Comparison of ENCODE assay signal across 9 mouse cellular contexts in the genomic region with DNA sequence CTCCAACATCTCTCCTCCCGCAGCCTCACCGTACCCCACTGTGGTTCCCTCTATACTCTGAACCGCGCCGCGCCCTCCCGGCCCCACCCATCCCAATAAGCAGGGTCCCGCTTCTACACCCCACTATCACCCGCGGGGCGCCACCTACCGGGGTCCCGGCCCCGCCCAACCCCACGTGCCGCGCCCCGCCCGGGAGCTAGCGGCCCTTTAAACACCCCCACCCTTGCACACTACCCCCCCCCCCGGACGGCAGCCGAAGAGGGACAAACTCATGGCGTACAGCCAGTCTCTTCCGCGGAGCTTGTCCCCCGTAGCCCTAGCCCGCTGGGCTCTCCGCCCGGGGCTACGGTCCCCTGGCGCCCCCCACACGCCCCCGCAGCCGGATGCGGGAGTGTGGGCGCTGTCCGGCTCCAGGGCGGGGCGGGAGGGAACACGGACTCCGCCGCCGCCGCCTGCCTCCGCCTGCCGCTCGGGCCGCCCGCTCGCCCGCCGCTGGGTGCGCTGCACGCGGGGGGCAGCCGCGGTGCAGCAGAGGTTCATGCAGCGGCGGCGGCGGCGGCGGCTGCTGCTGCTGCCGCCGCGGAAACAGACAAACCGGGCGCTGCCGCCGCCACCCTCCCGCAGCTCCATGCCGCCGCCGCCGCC. TPM values are rescaled to one million over a fixed set of nuclear protein-coding genes. Genes with fewer than 3 reads are reported as not detected.
A peak's percentile ranks its signal among the peaks of the same experiment; 100 is the strongest.
DNase-seq lines count a peak whose midpoint lies in the region; ATAC-seq and TF ChIP-seq lines count a peak whose summit lies in the region.
"Had no signal": no experiment of that assay in that cellular context is flagged by ENCODE, and none has a peak within 500 bp of the region (broad histone marks: within the 10 kb centered on the region; RNA-seq: fewer than 3 reads in every experiment).

No protein-coding gene starts in this region.

- under 1% methylated on average over 56 of the region's 76 CpGs for WGBS in forebrain, embryonic 12.5 days
- under 1% methylated on average over 33 of the region's 76 CpGs for WGBS in heart, embryonic 16.5 days
- under 1% methylated on average over 24 of the region's 76 CpGs for WGBS in liver, postnatal 0 days (ENCODE audit: insufficient replicate concordance)
- under 1% methylated on average over 32 of the region's 76 CpGs for WGBS in neural tube, embryonic 14.5 days

- no peaks in the 10 kb centered on the region for H3K9me3 ChIP-seq in forebrain, embryonic 12.5 days
- H3K9me3 ChIP-seq in heart, embryonic 16.5 days (replicated peaks; ENCODE audit: control insufficient read depth, low read length): no peaks in the 10 kb centered on the region
- H3K9me3 ChIP-seq in liver, postnatal 0 days (ENCODE audit: low read length): no peaks in the 10 kb centered on the region
- no peaks in the 10 kb centered on the region for H3K9me3 ChIP-seq in neural tube, embryonic 14.5 days (ENCODE audit: control insufficient read depth, low read length)

- H3K79me2 ChIP-seq in C2C12 (ENCODE audit: control insufficient read depth, insufficient read depth): peaks cover 23% of the 10 kb centered on the region

- DNase-seq in brain, embryonic 18.5 days (ENCODE audit: low read depth, low spot score): peak; percentile 34
- peak; percentile 68 to 87 for DNase-seq in kidney, postnatal 36 days
- peak; percentile 79 for DNase-seq in liver, postnatal 0 days
- DNase-seq in testis, postnatal 14 days (ENCODE audit: low spot score): peak; percentile 75

- peak overlapping the region; percentile 52 for H3K4me3 ChIP-seq in C2C12 (ENCODE audit: insufficient read depth, poor library complexity, severe bottlenecking)
- peak overlapping the region; percentile 91 for H3K4me3 ChIP-seq in forebrain, embryonic 12.5 days (replicated peaks)
- H3K4me3 ChIP-seq in heart, embryonic 16.5 days (ENCODE audit: low read length): peak overlapping the region; percentile 81
- H3K4me3 ChIP-seq in liver, postnatal 0 days (ENCODE audit: low read depth, low read length): peak overlapping the region; percentile 66
- H3K4me3 ChIP-seq in neural tube, embryonic 14.5 days (ENCODE audit: low read depth, low read length): peak overlapping the region; percentile 77

- peaks cover 7% of the 10 kb centered on the region for H3K79me3 ChIP-seq in C2C12 (ENCODE audit: low read depth)

- TF ChIP-seq EP300 in liver, postnatal 0 days (IDR thresholded peaks at IDR 0.05; ENCODE audit: low read depth): no peak

- peaks cover 22% of the 10 kb centered on the region for H3K4me1 ChIP-seq in forebrain, embryonic 12.5 days
- H3K4me1 ChIP-seq in heart, embryonic 16.5 days (ENCODE audit: control insufficient read depth, insufficient read depth, low read length): peaks cover 5% of the 10 kb centered on the region; the same call in 1 of the 2 replicates
- H3K4me1 ChIP-seq in liver, postnatal 0 days (ENCODE audit: insufficient read depth): peaks cover 3% of the 10 kb centered on the region
- peaks cover 12% of the 10 kb centered on the region for H3K4me1 ChIP-seq in neural tube, embryonic 14.5 days (ENCODE audit: control insufficient read depth, insufficient read depth, low read length)

- peak overlapping the region; percentile 94 for H3K27ac ChIP-seq in forebrain, embryonic 12.5 days
- H3K27ac ChIP-seq in heart, embryonic 16.5 days (ENCODE audit: low read length): peak overlapping the region; percentile 63
- H3K27ac ChIP-seq in liver, postnatal 0 days (ENCODE audit: low read depth): no peak overlapping the region
- peak overlapping the region; percentile 96 for H3K27ac ChIP-seq in neural tube, embryonic 14.5 days (ENCODE audit: low read depth, low read length)

- peak; percentile 79 for ATAC-seq in forebrain, embryonic 12.5 days (ENCODE audit: low FRiP score)
- peak; percentile 72 for ATAC-seq in heart, embryonic 16.5 days (replicated peaks; ENCODE audit: extremely low read depth, insufficient read depth, low FRiP score)
- ATAC-seq in liver, postnatal 0 days: peak; percentile 79
- peak; percentile 83 for ATAC-seq in neural tube, embryonic 14.5 days (ENCODE audit: low read depth)
- ATAC-seq: Patski had no signal

- H3K36me3 ChIP-seq in C2C12 (ENCODE audit: control insufficient read depth, insufficient read depth): no peaks in the 10 kb centered on the region
- no peaks in the 10 kb centered on the region for H3K36me3 ChIP-seq in forebrain, embryonic 12.5 days (replicated peaks)
- H3K36me3 ChIP-seq in heart, embryonic 16.5 days (ENCODE audit: control insufficient read depth, insufficient read depth): no peaks in the 10 kb centered on the region
- no peaks in the 10 kb centered on the region for H3K36me3 ChIP-seq in liver, postnatal 0 days (replicated peaks; ENCODE audit: insufficient read depth, low read length)
- H3K36me3 ChIP-seq in neural tube, embryonic 14.5 days (ENCODE audit: control insufficient read depth, insufficient read depth, low read length): no peaks in the 10 kb centered on the region

- TF ChIP-seq CTCF in C2C12 (IDR thresholded peaks at IDR 0.05; ENCODE audit: control insufficient read depth, insufficient read depth, insufficient read length): no peak
- TF ChIP-seq CTCF in liver, postnatal 0 days (IDR thresholded peaks at IDR 0.05; ENCODE audit: low read depth): 0 out of 2 replicates have a peak, but pooled peaks have one; percentile 3

- peak overlapping the region; percentile 88 for H3K9ac ChIP-seq in forebrain, embryonic 12.5 days
- peak overlapping the region; percentile 84 for H3K9ac ChIP-seq in heart, embryonic 16.5 days (ENCODE audit: low read length)
- peak overlapping the region; percentile 63 for H3K9ac ChIP-seq in liver, postnatal 0 days (replicated peaks)
- H3K9ac ChIP-seq in neural tube, embryonic 14.5 days (replicated peaks; ENCODE audit: low read depth, low read length): peak overlapping the region; percentile 96

- peak overlapping the region; percentile 89 for H3ac ChIP-seq in C2C12 (ENCODE audit: control insufficient read depth, insufficient read length, low read depth)

- H3K27me3 ChIP-seq in C2C12 (ENCODE audit: control insufficient read depth, insufficient read depth, insufficient read length): no peaks in the 10 kb centered on the region
- peaks cover 26% of the 10 kb centered on the region for H3K27me3 ChIP-seq in forebrain, embryonic 12.5 days
- H3K27me3 ChIP-seq in heart, embryonic 16.5 days (ENCODE audit: control insufficient read depth, insufficient read depth, low read length): peaks cover 32% of the 10 kb centered on the region
- H3K27me3 ChIP-seq in liver, postnatal 0 days (ENCODE audit: insufficient read depth, low read length): peaks cover 21% of the 10 kb centered on the region
- H3K27me3 ChIP-seq in neural tube, embryonic 14.5 days (ENCODE audit: control insufficient read depth, insufficient read depth, low read length): no peaks in the 10 kb centered on the region

- peak overlapping the region; percentile 72 for H3K4me2 ChIP-seq in forebrain, embryonic 12.5 days
- peak overlapping the region; percentile 97 for H3K4me2 ChIP-seq in heart, embryonic 16.5 days (ENCODE audit: low read depth, low read length)
- peak overlapping the region; percentile 94 for H3K4me2 ChIP-seq in liver, postnatal 0 days (ENCODE audit: low read depth, low read length)
- peak overlapping the region; percentile 58 for H3K4me2 ChIP-seq in neural tube, embryonic 14.5 days (ENCODE audit: low read depth, low read length)

TF ChIP-seq in C2C12, 6 proteins besides CTCF, POLR2A, EP300 and RAD21:
- TF ChIP-seq FOSL1 (IDR thresholded peaks at IDR 0.05; ENCODE audit: insufficient read depth, low read length, poor library complexity, severe bottlenecking) (no peak), USF1 (IDR thresholded peaks at IDR 0.05; ENCODE audit: low read depth) (no peak), CEBPB (IDR thresholded peaks at IDR 0.05; ENCODE audit: low read depth) (no peak), MYOD1 (IDR thresholded peaks at IDR 0.05; ENCODE audit: control insufficient read depth, insufficient read length, low read depth) (no peak), MYOG (IDR thresholded peaks at IDR 0.05; ENCODE audit: control insufficient read depth, extremely low read depth, insufficient read length) (no peak), MAX (IDR thresholded peaks at IDR 0.05) (no peak)
TF ChIP-seq in C2C12: peak in this region for 0.

RNA-seq across cellular contexts. Expression of gene Fam78b, which starts 0.6 kb away (rescaled TPM):
- 5.2 TPM for polyA plus RNA-seq in C2C12 (2012; fragmentation: generic; extraction: Trizol)
- 5.0 and 5.9 TPM in 2 replicates for polyA plus RNA-seq in forebrain, embryonic 12.5 days (2016; fragmentation: Nextera tagmentation; extraction: Ambion mirVana)
- 0.11 and 0.49 TPM in 2 replicates for polyA plus RNA-seq in heart, embryonic 16.5 days (2015; fragmentation: Nextera tagmentation; extraction: Ambion mirVana)
- 0.07 TPM in 2 replicates for polyA plus RNA-seq in liver, postnatal 0 days (2015; fragmentation: Nextera tagmentation; extraction: Ambion mirVana)
- 12.9 and 15.8 TPM in 2 replicates for polyA plus RNA-seq in neural tube, embryonic 14.5 days (2014; fragmentation: Nextera tagmentation; extraction: Ambion mirVana)
- polyA plus RNA-seq: Patski had no signal
